Mouse (Mus musculus) intestine, embryonic 15.5 days (tissue): ENCODE data around the gene Gm5269. TPM values are rescaled to one million over a fixed set of nuclear protein-coding genes. Genes with fewer than 3 reads are reported as not detected.

ENCODE experiments used
- ATAC-seq: fragments of 200-750 bp; cut with Nextera tagmentation; 2 replicates; pipeline ENCODE4 v1.8.0; 2017; ENCODE audit warnings: moderate TSS enrichment, moderate library complexity
- H3K27ac ChIP-seq: fragments of 300-500 bp; sonication (generic); 2 replicates; pipeline ENCODE4 v1.5.1; 2015; ENCODE audit warnings: mild to moderate bottlenecking, inconsistent platforms
- H3K27me3 ChIP-seq: fragments of 300-500 bp; sonication (generic); replicated peaks from 2 replicates; pipeline ENCODE4 v1.6.1; 2015; ENCODE audit warnings: inconsistent platforms
- H3K36me3 ChIP-seq: fragments of 300-500 bp; sonication (generic); 2 replicates; pipeline ENCODE4 v1.6.1; 2015; ENCODE audit warnings: inconsistent platforms
- H3K4me1 ChIP-seq: fragments of 300-500 bp; sonication (generic); replicated peaks from 2 replicates; pipeline ENCODE4 v1.6.1; 2015; ENCODE audit warnings: inconsistent platforms
- H3K4me2 ChIP-seq: fragments of 300-500 bp; sonication (generic); replicated peaks from 2 replicates; pipeline ENCODE4 v1.6.1; 2015; ENCODE audit warnings: mild to moderate bottlenecking, inconsistent platforms
- H3K4me3 ChIP-seq: fragments of 300-500 bp; sonication (generic); replicated peaks from 2 replicates; pipeline ENCODE4 v1.5.1; 2015; ENCODE audit warnings: inconsistent platforms
- H3K9ac ChIP-seq: fragments of 300-500 bp; sonication (generic); 2 replicates; pipeline ENCODE4 v1.6.1; 2015; ENCODE audit warnings: inconsistent platforms
- H3K9me3 ChIP-seq: fragments of 300-500 bp; sonication (generic); 2 replicates; pipeline ENCODE4 v1.6.1; 2016; ENCODE audit warnings: inconsistent platforms
- WGBS: fragments of 180-500 bp; shearing (Covaris S2); methylation state at CpG from one replicate; pipeline ENCODE4 v1.1.7; 2015; 5-methylcytosine and 5-hydroxymethylcytosine counted together
- polyA plus RNA-seq: library from polyadenylated mRNA; unstranded; fragments of >200 nt; fragmentation: Nextera tagmentation; extraction: Ambion mirVana; gene quantifications from 2 replicates; pipeline ENCODE4 v1.2.1, GENCODE M21; 2015

Gene Gm5269
- polyA plus RNA-seq, 1 experiment from 2014 or later, result not detected

- ATAC-seq, result no peak
- no peaks in the 10 kb centered on the region for H3K27me3 ChIP-seq
- no peaks in the 10 kb centered on the region for H3K36me3 ChIP-seq
- H3K27ac ChIP-seq, result no peak overlapping the region
- H3K9me3 ChIP-seq, result no peaks in the 10 kb centered on the region
- no peak overlapping the region for H3K9ac ChIP-seq
- peaks cover 4% of the 10 kb centered on the region; the same call in 1 of the 2 replicates for H3K4me1 ChIP-seq
- whole genome bisulfite sequencing, result 76% methylated on average over 1 of the region's 1 CpGs
- no peak overlapping the region for H3K4me2 ChIP-seq
- no peak overlapping the region for H3K4me3 ChIP-seq
Observed at GRCm38 (mm10) chr1:45858038-45858437, 32.0 kb downstream of the Gm5269 start.

- no peaks in the 10 kb centered on the region for H3K36me3 ChIP-seq
- H3K4me3 ChIP-seq, result no peak overlapping the region
- WGBS, result 88% methylated on average over 1 of the region's 1 CpGs
- H3K9ac ChIP-seq, result no peak overlapping the region
- no peaks in the 10 kb centered on the region for H3K9me3 ChIP-seq
- H3K4me1 ChIP-seq, result no peaks in the 10 kb centered on the region
- no peak overlapping the region for H3K27ac ChIP-seq
- no peaks in the 10 kb centered on the region for H3K27me3 ChIP-seq
- no peak overlapping the region for H3K4me2 ChIP-seq
- ATAC-seq, result no peak
Observed at GRCm38 (mm10) chr1:45845466-45845865, 44.6 kb downstream of the Gm5269 start.

Other genes with a start within 250 kb of the Gm5269 start
- gene Wdr75, start 95.1 kb downstream of the Gm5269 start, polyA plus RNA-seq, result 60.8 and 69.4 TPM in 2 replicates
- gene Slc40a1, start 36.2 kb upstream of the Gm5269 start, polyA plus RNA-seq, result 143 and 151 TPM in 2 replicates
- gene Dnah7b, start 176.0 kb upstream of the Gm5269 start, polyA plus RNA-seq, result 0.99 and 1.2 TPM in 2 replicates